Mouse (Mus musculus): ENCODE measurements at regions not wholly inside any gene's neighbourhood (a gene's known extent, or its start where the extent isn't known, plus 50 kb on each side); places are given as distances from the start of the nearest gene placed in this dataset.

- no peak for DNase-seq (ENCODE audit: low spot score)
Observed at GRCm38 (mm10) chr11:24390578-24390977, 312.7 kb downstream of the Bcl11a start.

- no peak for DNase-seq (ENCODE audit: low spot score)
Observed at GRCm38 (mm10) chr11:24391385-24391784, 313.5 kb downstream of the Bcl11a start.

GRCm38 (mm10) chr11:24395478-24395877 is 317.6 kb downstream of the Bcl11a start:
- no peak for DNase-seq (ENCODE audit: low spot score)

GRCm38 (mm10) chr11:24396911-24397310 is 319.1 kb downstream of the Bcl11a start:
- no peak for DNase-seq (ENCODE audit: low spot score)

- DNase-seq (ENCODE audit: low spot score), result no peak
Observed at GRCm38 (mm10) chr11:24397710-24398109, 319.9 kb downstream of the Bcl11a start.

- DNase-seq (ENCODE audit: low spot score), result no peak
Observed at GRCm38 (mm10) chr11:24401151-24401550, 323.3 kb downstream of the Bcl11a start.

- no peak for DNase-seq (ENCODE audit: low spot score)
Observed at GRCm38 (mm10) chr11:24402127-24402526, 324.3 kb downstream of the Bcl11a start.

- DNase-seq (ENCODE audit: low spot score), result no peak
Observed at GRCm38 (mm10) chr11:24414804-24415203, 336.9 kb downstream of the Bcl11a start.

GRCm38 (mm10) chr11:24422066-24422775 is 344.4 kb downstream of the Bcl11a start:
- no peak for DNase-seq (ENCODE audit: low spot score)

- DNase-seq (ENCODE audit: low spot score), result no peak
Observed at GRCm38 (mm10) chr11:24423278-24423677, 345.4 kb downstream of the Bcl11a start.

- no peak for DNase-seq (ENCODE audit: low spot score)
Observed at GRCm38 (mm10) chr11:24426995-24427883, 349.4 kb downstream of the Bcl11a start.

GRCm38 (mm10) chr11:24448608-24449007 is 370.8 kb downstream of the Bcl11a start:
- DNase-seq (ENCODE audit: low spot score), result no peak

GRCm38 (mm10) chr11:24452267-24452666 is 374.4 kb downstream of the Bcl11a start:
- DNase-seq (ENCODE audit: low spot score), result no peak

GRCm38 (mm10) chr11:24464642-24465041 is 386.8 kb downstream of the Bcl11a start:
- DNase-seq (ENCODE audit: low spot score), result no peak

GRCm38 (mm10) chr11:24467458-24467857 is 389.6 kb downstream of the Bcl11a start:
- DNase-seq (ENCODE audit: low spot score), result no peak

GRCm38 (mm10) chr11:24470469-24470868 is 392.6 kb downstream of the Bcl11a start:
- DNase-seq (ENCODE audit: low spot score), result no peak

- DNase-seq (ENCODE audit: low spot score), result no peak
Observed at GRCm38 (mm10) chr11:24472617-24473367, 394.9 kb downstream of the Bcl11a start.

- DNase-seq (ENCODE audit: low spot score), result no peak
Observed at GRCm38 (mm10) chr11:24473368-24474010, 395.6 kb downstream of the Bcl11a start.

GRCm38 (mm10) chr11:24502722-24503424 is 425.0 kb downstream of the Bcl11a start:
- no peak for DNase-seq (ENCODE audit: low spot score)

GRCm38 (mm10) chr11:24515568-24515967 is 437.7 kb downstream of the Bcl11a start:
- no peak for DNase-seq (ENCODE audit: low spot score)

- DNase-seq (ENCODE audit: low spot score), result no peak
Observed at GRCm38 (mm10) chr11:24535462-24535861, 457.6 kb downstream of the Bcl11a start.

Data from left cerebral cortex, adult 11 months (tissue).